Mouse (Mus musculus) brain, embryonic 14.5 days (tissue): ENCODE measurements around the gene Lep.

ENCODE experiments used
- CTCF ChIP-seq: fragments of 200-500 bp; IDR thresholded peaks from 2 replicates; pipeline ENCODE4 v1.5.1; 2012; ENCODE audit warnings: inconsistent platforms, mild to moderate bottlenecking, moderate library complexity, borderline replicate concordance; ENCODE audit not compliant: insufficient read depth, insufficient read length; ENCODE audit errors: extremely low read depth
- POLR2A ChIP-seq: fragments of 200-500 bp; IDR thresholded peaks from 2 replicates; pipeline ENCODE4 v1.6.1; 2012; ENCODE audit warnings: mild to moderate bottlenecking, inconsistent platforms, borderline replicate concordance; ENCODE audit not compliant: poor library complexity, insufficient read depth, insufficient read length, severe bottlenecking; ENCODE audit errors: extremely low read depth

- no peak for TF ChIP-seq POLR2A
- no peak for TF ChIP-seq CTCF
Measured at GRCm38 (mm10) chr6:29073462-29074132, 13.6 kb downstream of the Lep start.
